Mouse (Mus musculus): ENCODE data around the gene Rrp36. TPM values are rescaled to one million over a fixed set of nuclear protein-coding genes. Genes with fewer than 3 reads are reported as not detected.

Rrp36 gene
- total RNA-seq, 1 experiment: 57.0 TPM

GRCm38 (mm10) chr17:46678416-46678815 is 4.3 kb upstream of the Rrp36 start, which contains the start of gene Mea1:
Gene Mea1, plus strand, starts transcription at chr17:46678793.
- in situ Hi-C loops (cut with MboI; ENCODE audit: low sequenced_read_pairs in 2 of 2, unreplicated experiment in 2 of 2): no loop called here
- H3K36me3 ChIP-seq (ENCODE audit: control insufficient read depth, insufficient read depth, low read length, poor library complexity, severe bottlenecking): peaks cover 32% of the 10 kb centered on the region

GRCm38 (mm10) chr17:46674530-46675283 is 555 bp upstream of the Rrp36 start:
- Histone ChIP-seq H3K9me3 (ENCODE audit: control insufficient read depth, insufficient read depth, low read depth, low read length) (no peaks in the 10 kb centered on the region), H3K4me3 (ENCODE audit: insufficient read depth in 1 of 2, low read depth in 1 of 2, low read length in 2 of 2, poor library complexity in 1 of 2, severe bottlenecking in 1 of 2) (peak overlapping the region; percentile 73 to 97), H3K36me3 (ENCODE audit: control insufficient read depth, insufficient read depth, low read length, poor library complexity, severe bottlenecking) (peaks cover 43% of the 10 kb centered on the region), H3K27ac (ENCODE audit: insufficient read depth, low read depth, low read length, poor library complexity, severe bottlenecking) (peak overlapping the region; percentile 98), H3K4me1 (ENCODE audit: control insufficient read depth in 2 of 2, insufficient read depth in 2 of 2, low read length in 2 of 2, poor library complexity in 1 of 2) (peaks cover 18 to 33% of the 10 kb centered on the region in 2 experiments), H3K9ac (ENCODE audit: insufficient read depth, low read depth, low read length, poor library complexity, severe bottlenecking) (peak overlapping the region; percentile 76)
- peak; percentile 58; the same call in 1 of the 2 replicates for TF ChIP-seq MAFK (IDR thresholded peaks at IDR 0.05; ENCODE audit: insufficient read depth, low read depth, low read length)
- TF ChIP-seq HCFC1 (IDR thresholded peaks at IDR 0.05; ENCODE audit: borderline replicate concordance, insufficient read depth, low read length): no peak
- TF ChIP-seq ZNF384 (IDR thresholded peaks at IDR 0.05; ENCODE audit: low read depth, low read length): no peak
- in situ Hi-C loops (cut with MboI; ENCODE audit: low sequenced_read_pairs in 2 of 2, unreplicated experiment in 2 of 2): no loop called here
- no peak for DNase-seq (ENCODE audit: low read depth, low spot score)

More at GRCm38 (mm10) chr17:46678416-46678815, 4.3 kb upstream of the Rrp36 start, which contains the start of gene Mea1:
- Histone ChIP-seq H3K9me3 (ENCODE audit: control insufficient read depth, insufficient read depth, low read depth, low read length) (no peaks in the 10 kb centered on the region), H3K4me3 (ENCODE audit: insufficient read depth in 1 of 2, low read depth in 1 of 2, low read length in 2 of 2, poor library complexity in 1 of 2, severe bottlenecking in 1 of 2) (peak within 1 kb of the TSS; percentile 95 to 98), H3K9ac (ENCODE audit: insufficient read depth, low read depth, low read length, poor library complexity, severe bottlenecking) (peak within 1 kb of the TSS; percentile 15; the same call in 1 of the 2 replicates), H3K27ac (ENCODE audit: insufficient read depth, low read depth, low read length, poor library complexity, severe bottlenecking) (no peak within 1 kb of the TSS), H3K4me1 (ENCODE audit: control insufficient read depth in 2 of 2, insufficient read depth in 2 of 2, low read length in 2 of 2, poor library complexity in 1 of 2) (peaks cover 17 to 37% of the 10 kb centered on the region in 2 experiments)
- DNase-seq (ENCODE audit: low read depth, low spot score): no peak
- TF ChIP-seq MAFK (IDR thresholded peaks at IDR 0.05; ENCODE audit: insufficient read depth, low read depth, low read length) (no peak), CHD2 (IDR thresholded peaks at IDR 0.05; ENCODE audit: low read depth, low read length) (no peak), ZC3H11A (IDR thresholded peaks at IDR 0.05; ENCODE audit: borderline replicate concordance, low read depth, low read length) (no peak), ZNF384 (IDR thresholded peaks at IDR 0.05; ENCODE audit: low read depth, low read length) (no peak), HCFC1 (IDR thresholded peaks at IDR 0.05; ENCODE audit: borderline replicate concordance, insufficient read depth, low read length) (no peak)

- Histone ChIP-seq H3K9me3 (ENCODE audit: control insufficient read depth, insufficient read depth, low read depth, low read length) (no peaks in the 10 kb centered on the region), H3K9ac (ENCODE audit: insufficient read depth, low read depth, low read length, poor library complexity, severe bottlenecking) (no peak overlapping the region), H3K4me1 (ENCODE audit: control insufficient read depth in 2 of 2, insufficient read depth in 2 of 2, low read length in 2 of 2, poor library complexity in 1 of 2) (peaks cover 4 to 11% of the 10 kb centered on the region in 2 experiments; a peak in 3 of 4 replicates), H3K27ac (ENCODE audit: insufficient read depth, low read depth, low read length, poor library complexity, severe bottlenecking) (no peak overlapping the region; the same call in 1 of the 2 replicates), H3K36me3 (ENCODE audit: control insufficient read depth, insufficient read depth, low read length, poor library complexity, severe bottlenecking) (peaks cover 31% of the 10 kb centered on the region), H3K4me3 (ENCODE audit: insufficient read depth in 1 of 2, low read depth in 1 of 2, low read length in 2 of 2, poor library complexity in 1 of 2, severe bottlenecking in 1 of 2) (no peak overlapping the region)
- no peak for DNase-seq (ENCODE audit: low read depth, low spot score)
- no peak for TF ChIP-seq CHD2 (IDR thresholded peaks at IDR 0.05; ENCODE audit: low read depth, low read length)
- in situ Hi-C loops (cut with MboI; ENCODE audit: low sequenced_read_pairs in 2 of 2, unreplicated experiment in 2 of 2): no loop called here
Observed at GRCm38 (mm10) chr17:46669911-46670310, 4.2 kb downstream of the Rrp36 start.

GRCm38 (mm10) chr17:46667712-46668111 is 6.4 kb downstream of the Rrp36 start:
- Histone ChIP-seq H3K27ac (ENCODE audit: insufficient read depth, low read depth, low read length, poor library complexity, severe bottlenecking) (no peak overlapping the region), H3K36me3 (ENCODE audit: control insufficient read depth, insufficient read depth, low read length, poor library complexity, severe bottlenecking) (peaks cover 47% of the 10 kb centered on the region), H3K4me3 (ENCODE audit: insufficient read depth in 1 of 2, low read depth in 1 of 2, low read length in 2 of 2, poor library complexity in 1 of 2, severe bottlenecking in 1 of 2) (no peak overlapping the region), H3K9ac (ENCODE audit: insufficient read depth, low read depth, low read length, poor library complexity, severe bottlenecking) (no peak overlapping the region), H3K4me1 (ENCODE audit: control insufficient read depth in 2 of 2, insufficient read depth in 2 of 2, low read length in 2 of 2, poor library complexity in 1 of 2) (peaks cover 4 to 10% of the 10 kb centered on the region in 2 experiments; a peak in 3 of 4 replicates), H3K9me3 (ENCODE audit: control insufficient read depth, insufficient read depth, low read depth, low read length) (no peaks in the 10 kb centered on the region)
- no peak for TF ChIP-seq ZNF384 (IDR thresholded peaks at IDR 0.05; ENCODE audit: low read depth, low read length)
- no peak for TF ChIP-seq MAFK (IDR thresholded peaks at IDR 0.05; ENCODE audit: insufficient read depth, low read depth, low read length)
- no peak for TF ChIP-seq HCFC1 (IDR thresholded peaks at IDR 0.05; ENCODE audit: borderline replicate concordance, insufficient read depth, low read length)
- TF ChIP-seq ZC3H11A (IDR thresholded peaks at IDR 0.05; ENCODE audit: borderline replicate concordance, low read depth, low read length): no peak
- TF ChIP-seq CHD2 (IDR thresholded peaks at IDR 0.05; ENCODE audit: low read depth, low read length): no peak
- no peak for DNase-seq (ENCODE audit: low read depth, low spot score)
- in situ Hi-C loops (cut with MboI; ENCODE audit: low sequenced_read_pairs in 2 of 2, unreplicated experiment in 2 of 2): no loop called here

Data from ES-E14 (cell line).